Mouse (Mus musculus) erythroblast, embryonic 14.5 days (primary cell): ENCODE results near the gene Hnmt.

Experiments used
- GATA1 ChIP-seq: IDR thresholded peaks from 2 replicates; pipeline ENCODE4 v1.6.1; 2012; ENCODE audit warnings: low read length, inconsistent platforms, mixed read lengths
- TAL1 ChIP-seq: IDR thresholded peaks from 3 replicates; pipeline ENCODE4 v1.6.1; 2012; ENCODE audit warnings: low read length, inconsistent platforms, mixed read lengths

DNA sequence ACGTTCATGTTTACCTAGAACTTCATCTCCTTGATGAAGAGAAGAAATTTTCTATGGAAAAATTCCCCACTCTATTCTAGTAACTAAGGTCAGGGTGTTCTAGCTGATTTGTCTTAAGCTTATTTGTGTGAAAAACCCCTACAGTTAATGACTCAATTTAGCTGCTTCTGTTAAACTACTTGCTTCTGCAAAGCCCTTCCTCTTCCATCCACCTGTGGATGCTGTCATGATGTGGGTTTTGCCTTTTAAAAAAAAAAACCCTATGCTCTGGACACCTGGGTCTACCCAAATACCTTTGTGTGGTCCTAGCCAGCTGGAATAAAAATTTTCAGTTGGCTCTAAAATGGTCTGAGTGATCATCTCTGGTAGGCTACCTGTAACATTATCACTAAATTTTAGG lies 49.9 kb downstream of the Hnmt start:
- TF ChIP-seq TAL1 (no peak), GATA1 (no peak)
